Comparison of ENCODE assay signal across 20 mouse cellular contexts in the genomic region with DNA sequence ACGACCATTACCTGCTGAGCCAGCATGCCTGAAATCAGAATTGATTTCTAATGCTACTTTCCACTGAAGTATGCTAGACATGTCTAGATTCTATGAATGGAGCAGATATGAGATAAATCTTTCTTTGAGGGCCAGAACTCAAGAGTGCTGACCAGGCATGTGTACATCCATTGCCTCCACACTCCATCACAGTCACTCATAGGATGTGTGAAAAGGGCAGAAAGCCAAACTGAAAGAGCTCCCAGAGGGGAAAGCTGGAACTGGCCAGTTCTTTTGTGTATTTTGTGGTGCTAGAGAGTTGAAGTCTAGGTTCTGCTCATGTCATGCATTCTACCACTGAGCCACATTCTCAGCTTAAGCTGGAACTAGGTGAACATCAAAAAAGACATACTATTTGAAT.
"Had no signal": no experiment of that assay in that cellular context is flagged by ENCODE, and none has a peak within 500 bp of the region (broad histone marks: within the 10 kb centered on the region; RNA-seq: fewer than 3 reads in every experiment).

No protein-coding gene starts in this region.

- DNase-seq: kidney, adult 11 months; kidney, adult 8-10 months; kidney, postnatal 14 days; kidney, postnatal 4 days; layer of hippocampus, adult 9-11 months; liver, embryonic 13.5 days; right cerebral cortex, adult 18-20 months; right cerebral cortex, postnatal 14 days; right cerebral cortex, postnatal 4 days; thymus, adult 2 months; thymus, postnatal 14 days; thymus, postnatal 4 days had no signal

- H3K27me3 ChIP-seq: intestine, embryonic 15.5 days; liver, embryonic 13.5 days; midbrain, embryonic 12.5 days; midbrain, embryonic 15.5 days; neural tube, embryonic 12.5 days; neural tube, embryonic 15.5 days had no signal

- H3K4me2 ChIP-seq: intestine, embryonic 15.5 days; liver, embryonic 13.5 days; midbrain, embryonic 12.5 days; midbrain, embryonic 15.5 days; neural tube, embryonic 12.5 days; neural tube, embryonic 15.5 days had no signal

- H3K36me3 ChIP-seq: intestine, embryonic 15.5 days; liver, embryonic 13.5 days; midbrain, embryonic 12.5 days; midbrain, embryonic 15.5 days; neural tube, embryonic 12.5 days; neural tube, embryonic 15.5 days had no signal

- ATAC-seq: intestine, embryonic 15.5 days; midbrain, embryonic 15.5 days had no signal

- H3K4me1 ChIP-seq: intestine, embryonic 15.5 days; liver, embryonic 13.5 days; midbrain, embryonic 12.5 days; midbrain, embryonic 15.5 days; neural tube, embryonic 12.5 days; neural tube, embryonic 15.5 days had no signal

- H3K9ac ChIP-seq: intestine, embryonic 15.5 days; liver, embryonic 13.5 days; midbrain, embryonic 12.5 days; midbrain, embryonic 15.5 days; neural tube, embryonic 12.5 days; neural tube, embryonic 15.5 days had no signal

- H3K4me3 ChIP-seq: intestine, embryonic 15.5 days; left cerebral cortex, adult 2 months; liver, embryonic 13.5 days; midbrain, embryonic 12.5 days; midbrain, embryonic 15.5 days; neural tube, embryonic 12.5 days; neural tube, embryonic 15.5 days had no signal

- H3K27ac ChIP-seq: intestine, embryonic 15.5 days; left cerebral cortex, adult 2 months; liver, embryonic 13.5 days; macrophage; midbrain, embryonic 12.5 days; midbrain, embryonic 15.5 days; neural tube, embryonic 12.5 days; neural tube, embryonic 15.5 days; stomach, postnatal 0 days had no signal

- H3K9me3 ChIP-seq: intestine, embryonic 15.5 days; liver, embryonic 13.5 days; midbrain, embryonic 12.5 days; midbrain, embryonic 15.5 days; neural tube, embryonic 12.5 days; neural tube, embryonic 15.5 days had no signal
